Mouse (Mus musculus): Measurements from ENCODE around the gene Ppox.
"Not testable (repeated sequence)": the region's sequence is repeated elsewhere in the genome, so short reads cannot be mapped to it uniquely, and the experiment has no call there.

Ppox gene

DNA sequence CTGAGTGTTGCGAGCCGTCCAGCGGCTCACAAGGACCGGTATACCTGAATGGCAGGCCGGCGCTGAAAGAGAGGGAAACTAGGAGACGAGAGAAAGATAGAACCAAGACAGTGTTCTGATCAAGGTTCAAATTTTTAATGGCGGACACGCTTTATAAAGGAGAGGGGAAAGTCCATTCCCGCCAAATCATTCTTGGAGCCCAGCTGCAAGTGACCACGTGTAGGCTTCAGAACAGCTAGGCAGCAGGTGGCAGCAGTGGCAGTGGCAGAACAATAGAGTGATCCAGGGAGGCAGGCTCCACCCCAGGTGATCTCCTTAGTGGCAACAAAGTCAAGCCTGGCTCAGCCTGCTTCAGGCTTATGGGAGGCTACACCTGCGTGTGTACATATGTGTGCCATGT is 39.0 kb downstream of the Ppox start:
- not testable (repeated sequence) for DNase-seq (ENCODE audit: low spot score)

DNA sequence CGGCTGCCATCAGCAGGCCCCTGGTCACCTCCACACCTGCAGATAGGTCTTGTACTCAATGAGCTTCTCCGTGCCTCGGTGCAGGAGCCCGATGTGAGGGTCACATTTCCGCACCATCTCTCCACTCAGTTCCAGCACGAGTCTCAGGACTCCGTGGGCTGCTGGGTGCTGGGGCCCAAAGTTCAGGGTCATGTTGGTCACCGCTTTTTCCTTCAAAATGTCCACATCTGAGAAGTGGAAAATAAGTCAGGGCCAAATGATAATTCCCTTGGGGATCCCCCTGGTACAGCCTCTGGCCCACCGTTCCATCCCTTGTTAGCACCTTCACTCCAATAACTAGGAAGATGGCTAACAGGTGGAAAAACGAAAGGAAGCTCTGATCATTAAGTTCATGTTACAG is 40.1 kb downstream of the Ppox start:
- no peak for DNase-seq (ENCODE audit: low spot score)

DNA sequence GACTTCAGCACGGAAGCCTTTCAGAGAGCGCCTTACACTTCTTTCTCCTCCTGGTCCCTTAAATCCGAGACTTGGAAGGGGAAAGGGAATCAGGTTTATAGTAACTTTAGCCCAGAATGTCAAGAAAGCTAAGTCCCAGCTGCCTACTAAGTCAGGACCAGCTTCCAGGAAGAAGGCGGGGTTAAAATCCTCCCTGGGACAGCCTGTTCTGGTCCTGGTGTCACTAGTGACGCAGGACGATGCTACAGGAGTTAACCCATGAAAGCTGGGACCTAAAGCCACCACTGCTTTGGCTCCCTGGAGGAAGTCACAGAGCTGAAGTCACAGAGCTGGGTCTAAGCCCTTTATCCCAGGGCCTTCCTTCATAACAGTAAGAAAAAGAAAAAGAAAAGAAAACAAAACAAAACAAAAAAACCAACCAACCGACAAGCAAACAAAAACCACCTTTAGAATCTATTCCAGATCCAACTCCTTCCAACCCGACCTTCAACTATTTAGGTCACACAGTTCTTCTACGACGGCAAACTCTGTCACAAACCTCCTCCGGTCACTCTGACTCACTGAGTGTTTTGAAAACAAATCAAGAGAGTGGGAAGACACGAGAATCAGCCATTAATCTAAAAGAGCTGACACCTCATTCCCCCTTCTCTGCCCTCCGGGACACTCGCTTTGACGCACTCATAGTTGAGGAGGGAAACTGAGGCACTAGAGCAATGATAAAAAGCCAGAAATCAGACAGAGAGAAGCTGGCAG is 40.8 kb downstream of the Ppox start:
- peak; percentile 64 for DNase-seq (ENCODE audit: low spot score)

DNA sequence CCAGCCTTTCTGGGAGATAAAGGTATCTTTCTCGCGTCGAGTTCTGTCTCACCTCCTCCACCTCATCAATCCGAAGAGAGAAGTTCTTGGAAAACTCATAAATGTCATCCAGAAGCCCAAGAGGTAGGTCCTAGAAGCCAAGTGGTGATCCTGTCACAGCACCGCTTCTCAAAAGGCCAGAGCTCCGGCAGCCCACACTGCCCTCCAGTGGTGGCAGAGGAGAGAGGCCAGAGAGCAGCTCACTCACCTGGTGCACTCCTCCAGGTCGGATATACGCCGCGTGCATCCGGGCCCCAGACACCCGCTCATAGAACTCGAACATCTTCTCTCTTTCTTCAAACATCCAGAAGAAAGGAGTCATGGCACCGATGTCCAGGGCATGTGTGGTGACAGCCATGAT is 42.5 kb downstream of the Ppox start:
- peak; percentile 54 for DNase-seq (ENCODE audit: low spot score)

DNA sequence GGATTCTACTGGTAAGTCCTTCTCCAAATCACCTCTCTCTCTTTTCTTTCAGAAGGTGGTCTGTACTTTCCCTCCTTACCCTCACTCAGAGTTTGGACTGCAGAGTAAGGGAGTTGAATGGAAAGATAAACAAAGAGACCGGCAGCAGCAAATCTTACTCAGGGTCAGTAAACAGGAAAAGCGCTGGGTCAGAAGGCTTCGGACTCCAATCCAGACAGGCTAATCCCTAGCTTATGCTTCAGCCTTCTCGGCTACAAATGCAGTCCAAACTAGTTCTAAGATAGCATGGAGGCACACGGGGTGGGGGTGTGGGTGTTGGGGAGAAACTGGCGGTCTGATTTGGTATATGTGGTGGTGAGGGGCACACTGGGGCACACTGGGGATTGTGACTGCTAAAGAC is 43.5 kb downstream of the Ppox start:
- DNase-seq (ENCODE audit: low spot score), result no peak

DNA sequence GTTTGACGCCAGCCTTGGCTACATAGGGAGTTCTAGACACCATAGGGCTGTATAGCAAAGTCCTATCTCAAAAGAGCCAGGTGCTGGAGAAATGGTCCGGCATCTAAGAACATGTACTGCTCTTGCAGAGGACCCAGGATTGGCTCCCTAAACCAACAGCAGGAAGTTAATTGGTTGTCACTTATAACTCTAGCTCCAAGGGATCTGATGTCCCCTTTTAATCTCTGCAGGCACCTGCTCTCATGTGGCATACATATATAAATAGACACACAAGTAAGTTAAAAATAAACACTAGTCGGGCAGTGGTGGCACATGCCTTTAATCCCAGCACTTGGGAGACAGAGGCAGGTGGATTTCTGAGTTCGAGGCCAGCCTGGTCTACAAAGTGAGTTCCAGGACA is 45.2 kb downstream of the Ppox start:
- no peak for DNase-seq (ENCODE audit: low spot score)

DNA sequence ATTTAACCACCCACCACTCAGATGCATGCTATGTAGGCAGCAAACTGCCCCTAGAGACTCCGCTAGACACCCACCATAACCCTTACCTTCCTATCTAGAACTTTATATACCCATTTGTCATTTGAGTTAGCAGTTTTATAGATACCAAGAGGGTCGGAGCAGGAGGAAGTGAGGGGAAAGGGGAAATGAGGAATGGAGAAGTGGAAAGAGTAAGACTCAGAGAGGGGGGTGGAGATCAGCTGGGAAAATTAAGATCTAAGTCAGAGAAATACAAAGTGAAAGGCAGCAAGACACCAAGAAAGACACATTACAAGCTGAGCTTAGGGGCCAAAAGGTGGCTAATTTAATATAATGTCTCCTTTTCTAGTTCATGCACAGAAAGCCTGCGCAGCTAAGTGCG is 46.4 kb downstream of the Ppox start:
- DNase-seq (ENCODE audit: low spot score), result no peak

DNA sequence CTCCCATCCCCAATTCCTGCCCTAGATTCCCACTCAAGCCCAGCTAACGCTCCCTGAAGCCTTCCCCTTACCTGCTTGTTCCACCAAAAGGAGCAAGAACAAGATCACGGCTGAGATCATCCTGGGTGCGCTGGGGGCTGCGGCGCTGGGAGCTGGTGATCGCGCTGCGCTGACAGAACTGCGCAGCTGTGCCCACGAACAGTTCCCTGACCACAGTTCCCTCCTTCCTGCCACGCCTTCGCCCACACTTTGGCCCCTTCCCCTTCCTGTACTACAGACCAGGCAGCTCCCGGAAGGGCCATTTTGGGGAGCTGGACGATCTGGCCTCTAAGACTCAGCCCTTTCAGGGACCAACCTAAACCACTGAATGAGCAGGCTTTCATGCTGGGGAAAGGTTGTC is 46.9 kb downstream of the Ppox start, which contains the start of gene Fcer1g:
Gene Fcer1g, minus strand, starts transcription at position 240 of the 400 bp plus-strand sequence.
- no peak for DNase-seq (ENCODE audit: low spot score)

DNA sequence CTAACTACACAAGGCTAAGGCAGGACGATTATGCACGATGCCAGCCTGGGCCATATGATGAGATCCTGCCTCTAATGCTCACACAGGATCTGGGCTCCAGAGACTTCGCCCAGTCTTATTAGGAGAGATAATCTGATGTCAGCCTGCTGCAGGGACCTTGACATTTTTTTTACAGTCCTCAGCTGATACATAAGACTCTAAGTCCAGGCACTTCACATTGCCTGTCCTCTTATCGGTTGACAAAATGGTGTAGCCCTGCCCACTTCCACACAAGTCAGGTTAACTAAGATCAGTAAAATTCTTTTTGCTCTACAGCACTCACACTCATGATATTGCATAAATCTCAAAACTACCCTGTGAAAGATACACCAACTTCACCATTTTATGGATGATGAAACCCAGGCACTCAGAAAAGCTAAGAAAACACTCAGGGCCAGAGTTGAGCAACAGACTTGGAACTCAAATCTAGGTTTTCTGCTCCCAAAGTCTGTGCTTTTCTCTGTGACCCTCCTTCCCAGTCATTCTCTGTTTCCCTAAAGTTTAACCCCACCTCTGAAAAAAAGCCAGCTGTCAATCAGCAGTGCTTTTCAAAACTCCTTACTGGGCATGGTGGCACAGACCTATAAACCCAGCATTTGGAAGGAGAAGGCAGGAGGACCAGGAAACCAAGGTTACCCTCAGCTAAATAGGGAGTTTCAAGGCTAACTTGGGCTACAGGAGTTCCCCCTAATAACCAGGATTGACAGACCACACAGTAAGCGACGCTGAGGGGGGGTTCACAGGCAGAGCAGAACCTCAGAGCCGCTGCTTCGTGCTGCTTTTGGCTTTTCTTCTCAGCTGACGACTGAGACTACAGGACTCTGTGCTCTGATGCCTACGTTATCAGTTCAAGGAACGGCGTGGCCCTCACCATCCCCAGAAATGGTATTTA is 47.9 kb downstream of the Ppox start:
- no peak for DNase-seq (ENCODE audit: low spot score)

DNA sequence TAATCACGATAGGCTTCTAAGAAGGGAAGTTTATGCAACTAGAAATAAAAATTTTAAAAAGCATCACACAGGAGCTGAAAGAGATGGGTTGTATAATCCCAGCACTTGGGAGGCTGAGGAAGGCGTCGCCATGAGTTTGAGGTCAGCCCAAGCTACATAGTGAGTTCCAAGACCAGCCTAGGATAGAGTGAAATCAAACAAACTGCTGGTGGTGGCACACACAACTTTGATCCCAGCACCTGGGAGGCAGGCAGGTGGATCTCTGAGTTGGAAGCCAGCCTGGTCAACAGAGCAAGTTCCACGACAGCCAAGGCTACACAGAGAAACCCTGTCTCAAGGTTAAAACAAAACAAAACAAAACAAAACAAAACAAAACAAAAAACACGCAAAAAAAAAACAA is 48.6 kb downstream of the Ppox start:
- DNase-seq (ENCODE audit: low spot score), result no peak

DNA sequence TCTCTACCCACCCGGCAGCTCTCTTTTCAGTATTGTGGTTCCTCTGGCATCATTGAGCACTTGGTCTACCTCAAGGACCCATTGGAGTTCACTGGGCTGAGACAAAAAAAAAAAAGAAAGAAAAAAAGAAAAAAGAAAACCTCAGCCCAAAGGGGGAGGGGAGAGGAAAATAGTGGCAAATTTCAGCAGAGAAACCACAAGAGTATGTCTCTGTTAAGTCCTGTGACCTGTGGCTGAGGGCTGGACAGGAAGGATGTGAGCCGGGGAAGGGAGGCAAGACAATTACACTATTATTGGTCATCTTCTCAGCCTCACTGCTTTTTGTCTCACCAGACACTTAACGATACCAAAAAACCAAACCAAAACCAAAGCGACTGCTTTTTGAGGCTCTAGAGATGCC is 49.1 kb downstream of the Ppox start:
- DNase-seq (ENCODE audit: low spot score), result no peak

DNA sequence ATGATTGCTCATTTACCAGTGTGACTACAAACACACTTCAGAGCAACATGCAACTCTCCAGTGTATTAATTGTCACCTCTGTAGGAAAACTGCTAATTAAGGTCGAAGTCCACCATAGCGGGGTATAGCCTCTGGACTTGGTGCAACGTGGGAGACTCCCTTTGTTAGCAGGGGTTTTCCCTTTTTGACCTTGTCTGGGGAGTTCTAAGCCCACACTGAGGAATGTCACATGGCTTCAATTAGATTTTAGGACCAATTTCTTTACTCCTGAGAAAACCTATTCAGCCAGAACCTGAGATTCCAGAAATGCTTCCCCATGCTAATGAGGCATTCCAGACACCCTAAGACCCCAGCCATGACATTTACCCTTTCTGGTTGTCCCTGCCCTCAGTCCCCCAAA is 50.8 kb downstream of the Ppox start:
- DNase-seq (ENCODE audit: low spot score), result no peak

DNA sequence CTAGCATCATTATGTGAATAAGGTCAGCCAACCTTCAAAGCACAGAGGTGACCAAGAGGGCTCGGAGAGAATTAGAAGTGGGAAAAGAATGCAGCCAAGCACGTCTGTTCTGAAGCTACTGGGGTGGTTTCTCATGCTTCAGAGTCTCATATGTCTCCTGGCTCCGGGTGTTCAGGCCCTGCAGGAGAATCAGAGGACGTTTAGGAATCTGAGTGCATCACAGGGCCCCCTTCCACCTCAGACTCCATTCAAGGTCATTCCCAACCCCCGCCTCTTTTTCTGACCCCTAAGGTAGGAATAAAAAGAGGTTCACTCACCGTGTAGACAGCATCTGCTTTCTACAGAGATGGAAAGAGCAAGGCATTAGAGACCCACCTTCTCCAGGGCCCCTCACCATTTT is 51.2 kb downstream of the Ppox start:
- no peak for DNase-seq (ENCODE audit: low spot score)

DNA sequence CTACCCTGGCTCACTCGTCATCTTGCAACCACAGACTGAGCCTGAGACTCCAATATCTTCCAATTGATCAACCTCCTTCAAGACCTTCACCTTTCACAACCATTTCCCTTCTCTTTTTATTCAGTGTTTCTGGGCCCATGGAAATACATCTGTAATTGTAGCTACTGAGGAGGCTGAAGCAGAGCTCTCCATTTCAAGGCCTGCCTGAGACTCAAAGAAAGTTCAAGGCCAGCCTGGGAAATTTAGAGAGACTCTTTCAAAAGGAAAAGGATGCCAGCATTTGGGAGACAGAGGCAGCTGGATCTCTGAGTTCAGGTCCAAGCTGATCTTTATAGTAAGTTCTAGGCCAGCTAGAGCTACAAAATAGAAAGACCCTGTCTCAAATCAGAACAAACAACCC is 53.1 kb downstream of the Ppox start:
- no peak for DNase-seq (ENCODE audit: low spot score)

DNA sequence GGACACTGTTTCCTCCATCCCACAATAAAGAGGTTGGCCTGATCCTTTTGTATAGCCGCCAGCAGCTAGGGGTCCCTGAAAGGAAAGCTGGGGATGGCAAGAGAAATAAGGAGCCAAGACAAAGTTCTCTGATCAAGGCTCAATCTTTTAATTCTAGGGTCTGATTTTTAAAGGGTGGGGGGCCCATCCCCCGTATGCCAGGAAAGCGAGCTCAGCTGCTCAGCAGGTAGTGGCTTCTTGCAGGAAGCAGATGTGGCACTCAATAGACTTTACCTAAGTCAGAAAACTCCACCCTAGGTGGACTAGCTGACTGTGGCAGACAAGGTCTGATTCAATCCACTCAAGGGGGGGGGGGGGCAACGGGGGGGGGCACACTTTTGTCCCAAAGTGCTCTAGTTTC is 54.2 kb downstream of the Ppox start:
- DNase-seq (ENCODE audit: low spot score), result no peak

Data from urinary bladder, postnatal 14 days (tissue).